Mouse (Mus musculus) limb, embryonic 15.5 days (tissue): ENCODE measurements at regions not wholly inside any gene's neighbourhood (a gene's known extent, or its start where the extent isn't known, plus 50 kb on each side); places are given as distances from the start of the nearest gene placed in this dataset.
"Not testable (repeated sequence)": the region's sequence is repeated elsewhere in the genome, so short reads cannot be mapped to it uniquely, and the experiment has no call there.

Experiments
- ATAC-seq: fragments of 200-750 bp; cut with Nextera tagmentation; 2 replicates; pipeline ENCODE4 v1.8.0; 2017; ENCODE audit warnings: low read depth, moderate TSS enrichment; ENCODE audit not compliant: insufficient number of reproducible peaks, low FRiP score, low TSS enrichment
- H3K27ac ChIP-seq: fragments of 300-500 bp; sonication (generic); 2 replicates; pipeline ENCODE4 v1.5.1; 2015; ENCODE audit warnings: moderate library complexity, mild to moderate bottlenecking, inconsistent platforms
- H3K27me3 ChIP-seq: fragments of 300-500 bp; sonication (generic); 2 replicates; pipeline ENCODE4 v1.6.1; 2015; ENCODE audit warnings: inconsistent platforms
- H3K36me3 ChIP-seq: fragments of 300-500 bp; sonication (generic); 2 replicates; pipeline ENCODE4 v1.6.1; 2015; ENCODE audit warnings: inconsistent platforms
- H3K4me1 ChIP-seq: fragments of 300-500 bp; sonication (generic); 2 replicates; pipeline ENCODE4 v1.6.1; 2015; ENCODE audit warnings: inconsistent platforms
- H3K4me2 ChIP-seq: fragments of 300-500 bp; sonication (generic); 2 replicates; pipeline ENCODE4 v1.6.1; 2015; ENCODE audit warnings: mild to moderate bottlenecking, inconsistent platforms
- H3K4me3 ChIP-seq: fragments of 300-500 bp; sonication (generic); 2 replicates; pipeline ENCODE4 v1.5.1; 2015; ENCODE audit warnings: mild to moderate bottlenecking, inconsistent platforms
- H3K9ac ChIP-seq: fragments of 300-500 bp; sonication (generic); 2 replicates; pipeline ENCODE4 v1.6.1; 2015; ENCODE audit warnings: inconsistent platforms
- H3K9me3 ChIP-seq: fragments of 300-500 bp; sonication (generic); 2 replicates; pipeline ENCODE4 v1.6.1; 2016; ENCODE audit warnings: inconsistent platforms
- WGBS: fragments of 180-500 bp; shearing (Covaris S2); methylation state at CpG from one replicate; pipeline ENCODE4 v1.1.7; 2015; 5-methylcytosine and 5-hydroxymethylcytosine counted together

GRCm38 (mm10) chr3:33375161-33375560, 232.1 kb upstream of the Pex5l start:
- ATAC-seq, result no peak
- Histone ChIP-seq H3K4me1 (no peaks in the 10 kb centered on the region), H3K27me3 (no peaks in the 10 kb centered on the region), H3K4me3 (no peak overlapping the region), H3K9me3 (no peaks in the 10 kb centered on the region), H3K36me3 (no peaks in the 10 kb centered on the region), H3K27ac (no peak overlapping the region), H3K4me2 (no peak overlapping the region), H3K9ac (no peak overlapping the region)
- 38% methylated on average over 3 of the region's 3 CpGs for WGBS

GRCm38 (mm10) chr3:33372806-33373205, 229.8 kb upstream of the Pex5l start:
- no peaks in the 10 kb centered on the region for H3K36me3 ChIP-seq
- H3K27me3 ChIP-seq, result no peaks in the 10 kb centered on the region
- no peak overlapping the region for H3K9ac ChIP-seq
- no peak overlapping the region for H3K4me2 ChIP-seq
- WGBS, result 36% methylated on average over 1 of the region's 1 CpGs
- H3K4me1 ChIP-seq, result no peaks in the 10 kb centered on the region
- H3K4me3 ChIP-seq, result no peak overlapping the region
- H3K27ac ChIP-seq, result no peak overlapping the region
- no peak for ATAC-seq
- no peaks in the 10 kb centered on the region for H3K9me3 ChIP-seq

- H3K4me2 ChIP-seq, result no peak overlapping the region
- no peak overlapping the region for H3K9ac ChIP-seq
- no peak overlapping the region for H3K4me3 ChIP-seq
- no peaks in the 10 kb centered on the region for H3K36me3 ChIP-seq
- ATAC-seq, result no peak
- H3K9me3 ChIP-seq, result no peaks in the 10 kb centered on the region
- H3K27me3 ChIP-seq, result no peaks in the 10 kb centered on the region
- WGBS, result 95% methylated on average over 1 of the region's 1 CpGs
- no peak overlapping the region for H3K27ac ChIP-seq
- no peaks in the 10 kb centered on the region for H3K4me1 ChIP-seq
These were observed 220.5 kb upstream of the Pex5l start for GRCm38 (mm10) chr3:33363521-33363920.

GRCm38 (mm10) chr3:33360030-33360429, 217.0 kb upstream of the Pex5l start:
- WGBS, result 89% methylated on average over 2 of the region's 2 CpGs
- no peak overlapping the region for H3K4me2 ChIP-seq
- no peak for ATAC-seq

GRCm38 (mm10) chr3:33353860-33354259, 210.8 kb upstream of the Pex5l start:
- H3K4me3 ChIP-seq, result no peak overlapping the region
- H3K27ac ChIP-seq, result no peak overlapping the region
- H3K4me2 ChIP-seq, result no peak overlapping the region
- no peaks in the 10 kb centered on the region for H3K4me1 ChIP-seq
- no peaks in the 10 kb centered on the region for H3K36me3 ChIP-seq
- H3K27me3 ChIP-seq, result no peaks in the 10 kb centered on the region
- H3K9me3 ChIP-seq, result no peaks in the 10 kb centered on the region
- no peak overlapping the region for H3K9ac ChIP-seq
- ATAC-seq, result no peak
- 81% methylated on average over 2 of the region's 2 CpGs for WGBS

More at GRCm38 (mm10) chr3:33360030-33360429, 217.0 kb upstream of the Pex5l start:
- no peaks in the 10 kb centered on the region for H3K27me3 ChIP-seq
- no peak overlapping the region for H3K27ac ChIP-seq
- no peaks in the 10 kb centered on the region for H3K9me3 ChIP-seq
- no peaks in the 10 kb centered on the region for H3K36me3 ChIP-seq
- no peak overlapping the region for H3K9ac ChIP-seq
- H3K4me3 ChIP-seq, result no peak overlapping the region
- no peaks in the 10 kb centered on the region for H3K4me1 ChIP-seq

- WGBS, result 48% methylated on average over 6 of the region's 6 CpGs
- ATAC-seq, result no peak
- Histone ChIP-seq H3K27ac (no peak overlapping the region), H3K4me1 (no peaks in the 10 kb centered on the region), H3K9ac (no peak overlapping the region), H3K9me3 (no peaks in the 10 kb centered on the region), H3K4me2 (no peak overlapping the region), H3K4me3 (no peak overlapping the region), H3K27me3 (no peaks in the 10 kb centered on the region), H3K36me3 (no peaks in the 10 kb centered on the region)
These were observed 207.9 kb upstream of the Pex5l start for GRCm38 (mm10) chr3:33350986-33351385.

- H3K36me3 ChIP-seq, result no peaks in the 10 kb centered on the region
- H3K9ac ChIP-seq, result no peak overlapping the region
- no peaks in the 10 kb centered on the region for H3K4me1 ChIP-seq
- no peak overlapping the region for H3K4me3 ChIP-seq
- 93% methylated on average over 3 of the region's 3 CpGs for WGBS
- H3K27ac ChIP-seq, result no peak overlapping the region
- H3K9me3 ChIP-seq, result no peaks in the 10 kb centered on the region
- ATAC-seq, result no peak
- no peak overlapping the region for H3K4me2 ChIP-seq
- H3K27me3 ChIP-seq, result no peaks in the 10 kb centered on the region
These were observed 191.0 kb upstream of the Pex5l start for GRCm38 (mm10) chr3:33334056-33334455.

- ATAC-seq, H3K27ac ChIP-seq, H3K4me1 ChIP-seq, H3K4me3 ChIP-seq, H3K27me3 ChIP-seq, H3K36me3 ChIP-seq, H3K4me2 ChIP-seq, H3K9me3 ChIP-seq, H3K9ac ChIP-seq: not testable (repeated sequence)
- WGBS, result 89% methylated on average over 1 of the region's 1 CpGs
These were observed 174.6 kb upstream of the Pex5l start for GRCm38 (mm10) chr3:33317691-33318090.

GRCm38 (mm10) chr3:33312230-33312825, 169.3 kb upstream of the Pex5l start:
- no peaks in the 10 kb centered on the region for H3K4me1 ChIP-seq
- H3K27me3 ChIP-seq, result no peaks in the 10 kb centered on the region
- WGBS, result 56% methylated on average over 3 of the region's 3 CpGs
- no peak overlapping the region for H3K4me3 ChIP-seq
- no peaks in the 10 kb centered on the region for H3K36me3 ChIP-seq
- H3K4me2 ChIP-seq, result no peak overlapping the region
- no peak for ATAC-seq
- H3K9ac ChIP-seq, result no peak overlapping the region
- H3K27ac ChIP-seq, result no peak overlapping the region
- no peaks in the 10 kb centered on the region for H3K9me3 ChIP-seq

- Histone ChIP-seq H3K4me2 (no peak overlapping the region), H3K4me1 (no peaks in the 10 kb centered on the region), H3K27ac (no peak overlapping the region), H3K36me3 (no peaks in the 10 kb centered on the region), H3K27me3 (no peaks in the 10 kb centered on the region), H3K9me3 (no peaks in the 10 kb centered on the region), H3K4me3 (no peak overlapping the region), H3K9ac (no peak overlapping the region)
- 23% methylated on average over 2 of the region's 2 CpGs for WGBS
- ATAC-seq, result no peak
These were observed 165.2 kb upstream of the Pex5l start for GRCm38 (mm10) chr3:33308212-33308611.

GRCm38 (mm10) chr3:33306169-33306568, 163.1 kb upstream of the Pex5l start:
- H3K9me3 ChIP-seq, result no peaks in the 10 kb centered on the region
- H3K27me3 ChIP-seq, result no peaks in the 10 kb centered on the region
- ATAC-seq, result no peak
- H3K4me2 ChIP-seq, result no peak overlapping the region
- H3K27ac ChIP-seq, result no peak overlapping the region
- no peak overlapping the region for H3K9ac ChIP-seq
- H3K4me3 ChIP-seq, result no peak overlapping the region
- H3K36me3 ChIP-seq, result no peaks in the 10 kb centered on the region
- H3K4me1 ChIP-seq, result no peaks in the 10 kb centered on the region

GRCm38 (mm10) chr3:33305756-33306155, 162.7 kb upstream of the Pex5l start:
- Histone ChIP-seq H3K9ac (no peak overlapping the region), H3K4me3 (no peak overlapping the region), H3K27me3 (no peaks in the 10 kb centered on the region), H3K36me3 (no peaks in the 10 kb centered on the region), H3K27ac (no peak overlapping the region), H3K4me2 (no peak overlapping the region), H3K9me3 (no peaks in the 10 kb centered on the region), H3K4me1 (no peaks in the 10 kb centered on the region)
- no peak for ATAC-seq
- 67% methylated on average over 2 of the region's 2 CpGs for WGBS

GRCm38 (mm10) chr3:33262797-33263196, 119.8 kb upstream of the Pex5l start:
- no peak for ATAC-seq
- no peak overlapping the region for H3K9ac ChIP-seq
- H3K4me3 ChIP-seq, result no peak overlapping the region
- no peaks in the 10 kb centered on the region for H3K9me3 ChIP-seq
- no peaks in the 10 kb centered on the region for H3K4me1 ChIP-seq
- WGBS, result 49% methylated on average over 2 of the region's 2 CpGs
- H3K27me3 ChIP-seq, result no peaks in the 10 kb centered on the region
- H3K36me3 ChIP-seq, result no peaks in the 10 kb centered on the region
- no peak overlapping the region for H3K27ac ChIP-seq
- no peak overlapping the region for H3K4me2 ChIP-seq
